Mouse (Mus musculus) ES-Bruce4 (cell line): ENCODE measurements around the gene Arhgap21. TPM values are rescaled to one million over a fixed set of nuclear protein-coding genes. Genes with fewer than 3 reads are reported as not detected.

Source experiments
- H3K27ac ChIP-seq: 2 replicates; pipeline ENCODE4 v1.5.1; 2012; ENCODE audit warnings: low read length, inconsistent platforms; ENCODE audit not compliant: insufficient read depth
- H3K27me3 ChIP-seq: 2 replicates; pipeline ENCODE4 v1.6.1; 2012; ENCODE audit warnings: mild to moderate bottlenecking, low read length, inconsistent platforms; ENCODE audit not compliant: control insufficient read depth, poor library complexity, insufficient read depth, severe bottlenecking
- H3K36me3 ChIP-seq: 2 replicates; pipeline ENCODE4 v1.6.1; 2012; ENCODE audit warnings: inconsistent platforms, mild to moderate bottlenecking, low read length, moderate library complexity; ENCODE audit not compliant: control insufficient read depth, poor library complexity, insufficient read depth, severe bottlenecking
- H3K4me1 ChIP-seq: one replicate; pipeline ENCODE4 v1.8.1; 2011; ENCODE audit warnings: low read length; ENCODE audit not compliant: control insufficient read depth, insufficient read depth
- H3K4me3 ChIP-seq: 2 replicates; pipeline ENCODE4 v1.5.1; 2011; ENCODE audit warnings: low read depth, mild to moderate bottlenecking, low read length
- H3K9ac ChIP-seq: 2 replicates; pipeline ENCODE4 v1.6.1; 2012; ENCODE audit warnings: low read depth, mild to moderate bottlenecking, inconsistent platforms; ENCODE audit not compliant: poor library complexity, severe bottlenecking
- H3K9me3 ChIP-seq: replicated peaks from 2 replicates; pipeline ENCODE4 v1.6.1; 2012; ENCODE audit warnings: mild to moderate bottlenecking, low read length, inconsistent platforms; ENCODE audit not compliant: control insufficient read depth, poor library complexity, insufficient read depth, severe bottlenecking
- CTCF ChIP-seq: IDR thresholded peaks from one replicate; pipeline ENCODE4 v1.8.1; 2011; ENCODE audit warnings: low read depth, low read length
- EP300 ChIP-seq: IDR thresholded peaks from 2 replicates; pipeline ENCODE4 v1.6.1; 2011; ENCODE audit warnings: low read depth, low read length; ENCODE audit not compliant: insufficient read depth
- POLR2A ChIP-seq: IDR thresholded peaks from one replicate; pipeline ENCODE4 v1.8.1; 2011; ENCODE audit warnings: low read length; ENCODE audit not compliant: insufficient read depth
- polyA plus RNA-seq: library from polyadenylated mRNA; stranded (reverse); fragments of >200 nt; gene quantifications from 2 replicates; pipeline ENCODE4 v1.2.4, GENCODE M21; 2011; ENCODE audit warnings: low read depth; ENCODE audit not compliant: missing spikeins, insufficient read depth, insufficient read length

Arhgap21 gene
- polyA plus RNA-seq, 1 experiment: 154 TPM

- Histone ChIP-seq H3K9ac (no peak overlapping the region), H3K4me3 (no peak overlapping the region), H3K4me1 (no peaks in the 10 kb centered on the region), H3K9me3 (no peaks in the 10 kb centered on the region), H3K36me3 (peaks cover 8% of the 10 kb centered on the region; the same call in 1 of the 2 replicates), H3K27me3 (no peaks in the 10 kb centered on the region), H3K27ac (no peak overlapping the region)
- TF ChIP-seq EP300 (no peak), CTCF (no peak), POLR2A (no peak)
Observed at GRCm38 (mm10) chr2:20912348-20913018, 56.2 kb downstream of the Arhgap21 start.

GRCm38 (mm10) chr2:20910446-20910845 is 58.2 kb downstream of the Arhgap21 start:
- no peak overlapping the region for H3K4me3 ChIP-seq
- H3K4me1 ChIP-seq: no peaks in the 10 kb centered on the region
- H3K9me3 ChIP-seq: no peaks in the 10 kb centered on the region
- H3K27ac ChIP-seq: no peak overlapping the region
- H3K36me3 ChIP-seq: peaks cover 8% of the 10 kb centered on the region; the same call in 1 of the 2 replicates
- TF ChIP-seq EP300: no peak
- TF ChIP-seq POLR2A: no peak
- TF ChIP-seq CTCF: no peak
- H3K9ac ChIP-seq: no peak overlapping the region
- H3K27me3 ChIP-seq: no peaks in the 10 kb centered on the region

- TF ChIP-seq CTCF (no peak), POLR2A (no peak), EP300 (no peak)
- H3K36me3 ChIP-seq: peaks cover 8% of the 10 kb centered on the region; the same call in 1 of the 2 replicates
- no peak overlapping the region for H3K4me3 ChIP-seq
- H3K9ac ChIP-seq: no peak overlapping the region
- no peak overlapping the region for H3K27ac ChIP-seq
- no peaks in the 10 kb centered on the region for H3K4me1 ChIP-seq
- no peaks in the 10 kb centered on the region for H3K9me3 ChIP-seq
- H3K27me3 ChIP-seq: no peaks in the 10 kb centered on the region
Observed at GRCm38 (mm10) chr2:20909404-20909803, 59.3 kb downstream of the Arhgap21 start.

GRCm38 (mm10) chr2:20907291-20907690 is 61.4 kb downstream of the Arhgap21 start:
- Histone ChIP-seq H3K9ac (no peak overlapping the region), H3K27me3 (no peaks in the 10 kb centered on the region), H3K9me3 (no peaks in the 10 kb centered on the region), H3K27ac (no peak overlapping the region), H3K4me3 (no peak overlapping the region), H3K36me3 (peaks cover 7% of the 10 kb centered on the region; the same call in 1 of the 2 replicates), H3K4me1 (no peaks in the 10 kb centered on the region)
- TF ChIP-seq POLR2A (no peak), CTCF (no peak), EP300 (no peak)

- Histone ChIP-seq H3K9me3 (no peaks in the 10 kb centered on the region), H3K4me3 (no peak overlapping the region), H3K4me1 (no peaks in the 10 kb centered on the region), H3K27me3 (no peaks in the 10 kb centered on the region), H3K9ac (no peak overlapping the region), H3K36me3 (no peaks in the 10 kb centered on the region), H3K27ac (no peak overlapping the region)
- TF ChIP-seq POLR2A: no peak
- TF ChIP-seq CTCF: no peak
- TF ChIP-seq EP300: no peak
Observed at GRCm38 (mm10) chr2:20905411-20905810, 63.3 kb downstream of the Arhgap21 start.

GRCm38 (mm10) chr2:20902981-20903645 is 65.6 kb downstream of the Arhgap21 start:
- Histone ChIP-seq H3K27me3 (no peaks in the 10 kb centered on the region), H3K27ac (no peak overlapping the region)
- no peak for TF ChIP-seq CTCF
- no peak for TF ChIP-seq POLR2A

More at GRCm38 (mm10) chr2:20902981-20903645, 65.6 kb downstream of the Arhgap21 start:
- Histone ChIP-seq H3K4me1 (peaks cover 2% of the 10 kb centered on the region), H3K4me3 (no peak overlapping the region), H3K9ac (no peak overlapping the region), H3K9me3 (no peaks in the 10 kb centered on the region), H3K36me3 (no peaks in the 10 kb centered on the region)
